Mouse (Mus musculus) forebrain, embryonic 13.5 days (tissue): ENCODE measurements at regions not wholly inside any gene's neighbourhood (a gene's known extent, or its start where the extent isn't known, plus 50 kb on each side); places are given as distances from the start of the nearest gene placed in this dataset.

Source experiments
- ATAC-seq: fragments of 200-750 bp; cut with Nextera tagmentation; 2 replicates; pipeline ENCODE4 v1.8.0; 2017
- H3K27ac ChIP-seq: fragments of 300-500 bp; sonication (generic); 2 replicates; pipeline ENCODE4 v1.5.1; 2015; ENCODE audit warnings: inconsistent platforms, mild to moderate bottlenecking, moderate library complexity
- H3K27me3 ChIP-seq: fragments of 300-500 bp; sonication (generic); 2 replicates; pipeline ENCODE4 v1.6.1; 2015; ENCODE audit warnings: mild to moderate bottlenecking, inconsistent platforms
- H3K36me3 ChIP-seq: fragments of 300-500 bp; sonication (generic); 2 replicates; pipeline ENCODE4 v1.6.1; 2015; ENCODE audit warnings: mild to moderate bottlenecking, inconsistent platforms; ENCODE audit not compliant: poor library complexity, severe bottlenecking
- H3K4me1 ChIP-seq: fragments of 300-500 bp; sonication (generic); 2 replicates; pipeline ENCODE4 v1.6.1; 2015; ENCODE audit warnings: inconsistent platforms
- H3K4me2 ChIP-seq: fragments of 300-500 bp; sonication (generic); 2 replicates; pipeline ENCODE4 v1.6.1; 2015; ENCODE audit warnings: inconsistent platforms, mild to moderate bottlenecking, moderate library complexity
- H3K4me3 ChIP-seq: fragments of 300-500 bp; sonication (generic); 2 replicates; pipeline ENCODE4 v1.5.1; 2015; ENCODE audit warnings: mild to moderate bottlenecking, inconsistent platforms
- H3K9ac ChIP-seq: fragments of 300-500 bp; sonication (generic); 2 replicates; pipeline ENCODE4 v1.6.1; 2015; ENCODE audit warnings: mild to moderate bottlenecking, inconsistent platforms
- H3K9me3 ChIP-seq: fragments of 300-500 bp; sonication (generic); replicated peaks from 2 replicates; pipeline ENCODE4 v1.6.1; 2016; ENCODE audit warnings: inconsistent platforms
- WGBS: fragments of 180-500 bp; shearing (Covaris S2); methylation state at CpG from one replicate; pipeline ENCODE4 v1.1.7; 2015; 5-methylcytosine and 5-hydroxymethylcytosine counted together

GRCm38 (mm10) chr4:33706785-33707184 is 217.6 kb upstream of the Cnr1 start:
- Histone ChIP-seq H3K9ac (no peak overlapping the region), H3K36me3 (no peaks in the 10 kb centered on the region), H3K4me1 (no peaks in the 10 kb centered on the region), H3K27me3 (no peaks in the 10 kb centered on the region), H3K9me3 (peaks cover 8% of the 10 kb centered on the region), H3K4me3 (no peak overlapping the region), H3K27ac (no peak overlapping the region), H3K4me2 (no peak overlapping the region)
- ATAC-seq = no peak
- 45% methylated on average over 10 of the region's 10 CpGs for WGBS

DNA sequence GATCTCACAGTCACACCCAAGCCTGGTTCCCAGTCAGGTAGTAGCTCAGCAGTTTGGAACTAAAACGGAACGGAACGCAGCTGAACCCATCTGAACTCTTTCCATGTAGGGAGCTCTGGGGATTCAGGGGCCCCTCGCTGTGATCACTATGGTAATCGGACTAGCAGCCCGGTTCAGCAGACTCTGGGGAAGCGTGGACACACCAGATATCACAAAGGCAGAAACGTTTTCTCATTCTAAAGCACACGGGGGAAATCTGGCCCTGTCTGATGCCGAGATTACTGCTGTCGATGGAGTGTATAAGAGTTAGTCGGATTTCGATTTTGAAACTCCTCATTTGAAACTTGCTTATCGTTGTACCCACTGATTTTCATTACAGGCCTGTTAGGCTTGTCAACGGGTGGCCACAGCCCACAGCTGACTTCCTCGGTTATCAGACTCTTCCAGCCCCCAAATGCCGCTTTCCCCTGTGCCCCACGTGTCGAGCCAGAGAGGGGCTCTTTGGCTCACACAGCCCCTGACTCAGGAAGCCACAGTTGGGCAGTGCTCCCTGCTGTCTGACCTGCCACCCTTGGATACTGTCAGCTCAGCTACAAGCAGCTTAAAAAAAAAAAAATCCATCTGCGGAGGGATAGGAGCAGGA is 207.8 kb upstream of the Cnr1 start:
- WGBS = 34% methylated on average over 20 of the region's 20 CpGs
- no peak overlapping the region for H3K4me3 ChIP-seq
- ATAC-seq = 0 out of 2 replicates have a peak, but pooled peaks have one; percentile 16
- no peaks in the 10 kb centered on the region for H3K9me3 ChIP-seq
- no peaks in the 10 kb centered on the region for H3K36me3 ChIP-seq
- H3K27me3 ChIP-seq = no peaks in the 10 kb centered on the region
- peak overlapping the region; percentile 18 for H3K4me2 ChIP-seq
- H3K4me1 ChIP-seq = peaks cover 7% of the 10 kb centered on the region; the same call in 1 of the 2 replicates
- no peak overlapping the region for H3K9ac ChIP-seq
- no peak overlapping the region for H3K27ac ChIP-seq

GRCm38 (mm10) chr4:33720972-33721371 is 203.4 kb upstream of the Cnr1 start:
- Histone ChIP-seq H3K4me2 (no peak overlapping the region), H3K27ac (no peak overlapping the region), H3K27me3 (no peaks in the 10 kb centered on the region), H3K9me3 (no peaks in the 10 kb centered on the region), H3K4me3 (no peak overlapping the region), H3K9ac (no peak overlapping the region), H3K4me1 (peaks cover 7% of the 10 kb centered on the region; the same call in 1 of the 2 replicates), H3K36me3 (no peaks in the 10 kb centered on the region)
- 94% methylated on average over 10 of the region's 10 CpGs for WGBS
- no peak for ATAC-seq

GRCm38 (mm10) chr4:33721971-33722370 is 202.4 kb upstream of the Cnr1 start:
- H3K9me3 ChIP-seq = no peaks in the 10 kb centered on the region
- H3K27ac ChIP-seq = no peak overlapping the region
- H3K4me1 ChIP-seq = peaks cover under 1% of the 10 kb centered on the region; the same call in 1 of the 2 replicates
- H3K27me3 ChIP-seq = no peaks in the 10 kb centered on the region
- H3K4me2 ChIP-seq = no peak overlapping the region
- H3K9ac ChIP-seq = no peak overlapping the region
- no peak overlapping the region for H3K4me3 ChIP-seq
- WGBS = 91% methylated on average over 4 of the region's 4 CpGs
- H3K36me3 ChIP-seq = no peaks in the 10 kb centered on the region
- ATAC-seq = no peak

- no peaks in the 10 kb centered on the region for H3K27me3 ChIP-seq
- peaks cover 26% of the 10 kb centered on the region for H3K4me1 ChIP-seq
- no peak overlapping the region for H3K4me2 ChIP-seq
- H3K9me3 ChIP-seq = no peaks in the 10 kb centered on the region
- 30% methylated on average over 4 of the region's 4 CpGs for WGBS
- no peak overlapping the region for H3K9ac ChIP-seq
- no peaks in the 10 kb centered on the region for H3K36me3 ChIP-seq
- peak overlapping the region; percentile 38 for H3K27ac ChIP-seq
- H3K4me3 ChIP-seq = no peak overlapping the region
- ATAC-seq = no peak
These were observed 192.6 kb upstream of the Cnr1 start for GRCm38 (mm10) chr4:33731837-33732236.

DNA sequence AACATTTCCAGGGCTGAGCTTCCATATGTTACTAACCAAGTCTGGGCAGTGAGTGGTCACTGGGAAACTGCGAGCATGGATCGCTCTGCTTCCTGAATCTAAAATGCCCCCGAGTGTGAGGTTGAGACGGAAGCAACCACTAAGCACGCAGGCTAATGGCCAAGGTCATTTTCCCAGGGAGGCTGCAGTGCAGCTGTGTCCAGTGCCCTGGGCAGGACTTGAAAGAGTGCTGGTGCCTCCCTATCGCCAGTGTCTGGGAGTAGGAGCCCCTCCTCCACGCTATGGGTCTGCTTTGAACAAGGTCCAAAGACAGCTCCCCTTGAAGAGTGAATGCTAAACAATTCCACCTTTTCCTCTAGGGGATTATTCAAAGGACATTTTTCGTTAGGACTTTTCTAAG is 189.5 kb upstream of the Cnr1 start:
- WGBS = 40% methylated on average over 8 of the region's 8 CpGs
- peak overlapping the region; percentile 74 for H3K27ac ChIP-seq
- H3K9ac ChIP-seq = no peak overlapping the region
- no peaks in the 10 kb centered on the region for H3K36me3 ChIP-seq
- H3K9me3 ChIP-seq = no peaks in the 10 kb centered on the region
- H3K4me3 ChIP-seq = no peak overlapping the region
- no peak for ATAC-seq
- H3K27me3 ChIP-seq = no peaks in the 10 kb centered on the region
- peaks cover 26% of the 10 kb centered on the region for H3K4me1 ChIP-seq
- no peak overlapping the region for H3K4me2 ChIP-seq

GRCm38 (mm10) chr4:33735442-33735966 is 188.9 kb upstream of the Cnr1 start:
- Histone ChIP-seq H3K36me3 (no peaks in the 10 kb centered on the region), H3K4me2 (no peak overlapping the region), H3K27ac (peak overlapping the region; percentile 74), H3K4me3 (no peak overlapping the region), H3K4me1 (peaks cover 26% of the 10 kb centered on the region), H3K27me3 (no peaks in the 10 kb centered on the region), H3K9ac (no peak overlapping the region), H3K9me3 (no peaks in the 10 kb centered on the region)
- WGBS = 10% methylated on average over 3 of the region's 3 CpGs
- peak; percentile 85 for ATAC-seq

GRCm38 (mm10) chr4:33736061-33736701 is 188.2 kb upstream of the Cnr1 start:
- H3K27ac ChIP-seq = peak overlapping the region; percentile 44
- 69% methylated on average over 9 of the region's 9 CpGs for WGBS
- H3K9ac ChIP-seq = no peak overlapping the region
- no peaks in the 10 kb centered on the region for H3K9me3 ChIP-seq
- peak; percentile 90 for ATAC-seq
- no peak overlapping the region for H3K4me3 ChIP-seq
- H3K4me1 ChIP-seq = peaks cover 26% of the 10 kb centered on the region
- H3K27me3 ChIP-seq = no peaks in the 10 kb centered on the region
- H3K36me3 ChIP-seq = no peaks in the 10 kb centered on the region
- H3K4me2 ChIP-seq = no peak overlapping the region

- ATAC-seq = no peak
- Histone ChIP-seq H3K9ac (no peak overlapping the region), H3K9me3 (no peaks in the 10 kb centered on the region), H3K36me3 (no peaks in the 10 kb centered on the region), H3K27me3 (no peaks in the 10 kb centered on the region), H3K4me1 (peaks cover 17% of the 10 kb centered on the region), H3K4me2 (no peak overlapping the region), H3K27ac (no peak overlapping the region), H3K4me3 (no peak overlapping the region)
- WGBS = 55% methylated on average over 1 of the region's 1 CpGs
These were observed 187.1 kb upstream of the Cnr1 start for GRCm38 (mm10) chr4:33737337-33737736.

DNA sequence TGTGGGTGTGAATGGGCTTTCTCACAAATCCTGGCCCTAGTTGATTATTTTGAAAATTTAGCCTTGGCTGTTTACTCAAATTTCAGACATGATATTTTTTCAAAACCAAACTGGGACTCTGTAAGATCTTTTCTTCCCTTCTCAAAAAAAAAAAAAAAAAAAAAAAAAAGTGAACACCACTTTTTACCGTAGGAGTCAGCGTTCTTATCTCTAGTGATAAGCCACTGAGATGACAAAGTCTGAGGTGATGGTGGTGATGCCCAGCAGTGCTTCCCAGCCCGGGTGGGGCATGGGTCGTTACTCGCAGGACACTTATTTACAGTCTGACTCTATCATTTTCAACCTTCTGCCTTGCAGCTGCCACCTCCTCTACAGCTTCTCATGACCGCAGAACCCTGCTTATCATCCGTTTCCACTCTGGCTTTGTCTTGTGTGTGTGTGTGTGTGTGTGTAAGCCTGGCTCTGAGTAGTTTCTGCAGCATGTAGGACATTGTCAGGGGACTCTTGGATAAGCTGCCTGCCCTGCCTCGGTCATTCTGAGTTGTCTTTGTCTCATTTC is 186.5 kb upstream of the Cnr1 start:
- H3K9me3 ChIP-seq = no peaks in the 10 kb centered on the region
- no peaks in the 10 kb centered on the region for H3K27me3 ChIP-seq
- no peaks in the 10 kb centered on the region for H3K36me3 ChIP-seq
- no peak overlapping the region for H3K9ac ChIP-seq
- H3K4me1 ChIP-seq = peaks cover 17% of the 10 kb centered on the region
- H3K4me3 ChIP-seq = no peak overlapping the region
- H3K27ac ChIP-seq = no peak overlapping the region
- ATAC-seq = no peak
- 75% methylated on average over 8 of the region's 8 CpGs for WGBS
- H3K4me2 ChIP-seq = no peak overlapping the region

GRCm38 (mm10) chr4:33739211-33739904 is 185.0 kb upstream of the Cnr1 start:
- Histone ChIP-seq H3K9me3 (no peaks in the 10 kb centered on the region), H3K4me1 (peaks cover 17% of the 10 kb centered on the region), H3K27me3 (no peaks in the 10 kb centered on the region), H3K36me3 (no peaks in the 10 kb centered on the region), H3K9ac (no peak overlapping the region), H3K27ac (no peak overlapping the region), H3K4me3 (no peak overlapping the region), H3K4me2 (no peak overlapping the region)
- no peak for ATAC-seq
- WGBS = 90% methylated on average over 8 of the region's 8 CpGs

- H3K4me3 ChIP-seq = no peak overlapping the region
- H3K9ac ChIP-seq = no peak overlapping the region
- H3K36me3 ChIP-seq = no peaks in the 10 kb centered on the region
- H3K27me3 ChIP-seq = no peaks in the 10 kb centered on the region
- no peak overlapping the region for H3K27ac ChIP-seq
- no peaks in the 10 kb centered on the region for H3K9me3 ChIP-seq
- no peak overlapping the region for H3K4me2 ChIP-seq
- H3K4me1 ChIP-seq = 0 out of 2 replicates have a peak, but pooled peaks cover 2% of the 10 kb centered on the region
- no peak for ATAC-seq
- WGBS = 88% methylated on average over 12 of the region's 12 CpGs
These were observed 183.4 kb upstream of the Cnr1 start for GRCm38 (mm10) chr4:33740982-33741381.
